Mouse (Mus musculus): ENCODE measurements at regions not wholly inside any gene's neighbourhood (a gene's known extent, or its start where the extent isn't known, plus 50 kb on each side); places are given as distances from the start of the nearest gene placed in this dataset.

DNA sequence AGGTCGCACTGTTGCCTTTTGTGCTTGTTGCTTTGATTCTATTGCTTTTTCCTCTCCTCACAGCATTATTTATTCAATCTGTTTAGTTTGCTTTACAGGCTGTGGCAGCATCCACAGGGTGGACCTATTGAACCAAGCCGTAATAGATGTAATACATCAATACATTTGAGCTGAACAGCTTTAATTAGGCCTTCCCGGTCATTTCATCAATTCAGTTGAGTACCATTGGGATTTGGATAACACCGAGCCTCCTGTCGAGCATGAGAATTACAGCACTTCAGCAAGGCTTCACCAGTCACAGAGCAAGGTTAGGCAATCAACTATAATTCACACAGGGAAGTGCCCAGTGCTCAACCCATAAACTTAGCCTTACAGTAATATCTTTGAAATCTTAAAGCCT lies 1701.8 kb downstream of the Olfm4 start:
- TF ChIP-seq CTCF (IDR thresholded peaks at IDR 0.05; ENCODE audit: borderline replicate concordance, extremely low read depth, insufficient read depth, insufficient read length) (no peak), POLR2A (IDR thresholded peaks at IDR 0.05; ENCODE audit: borderline replicate concordance, extremely low read depth, insufficient read depth, insufficient read length, poor library complexity, severe bottlenecking) (no peak)
